Comparison of ENCODE assay signal across 27 mouse cellular contexts in genomic region chr9:14673109-14673508, GRCm38 (mm10). TPM values are rescaled to one million over a fixed set of nuclear protein-coding genes. Genes with fewer than 3 reads are reported as not detected.
A peak's percentile ranks its signal among the peaks of the same experiment; 100 is the strongest.
DNase-seq lines count a peak whose midpoint lies in the region; ATAC-seq lines count a peak whose summit lies in the region.
"Had no signal": no experiment of that assay in that cellular context is flagged by ENCODE, and none has a peak within 500 bp of the region (broad histone marks: within the 10 kb centered on the region; RNA-seq: fewer than 3 reads in every experiment).

No protein-coding gene starts in this region.

- no peak overlapping the region for H3K4me2 ChIP-seq in embryonic facial prominence, embryonic 15.5 days (replicated peaks)
- H3K4me2 ChIP-seq in limb, embryonic 12.5 days, result no peak overlapping the region
- H3K4me2 ChIP-seq in hindbrain, embryonic 14.5 days (replicated peaks), result no peak overlapping the region
- H3K4me2 ChIP-seq in heart, embryonic 11.5 days, result no peak overlapping the region
- H3K4me2 ChIP-seq: hindbrain, embryonic 15.5 days; stomach, embryonic 15.5 days had no signal

- no peak overlapping the region for H3K9ac ChIP-seq in embryonic facial prominence, embryonic 15.5 days
- no peak overlapping the region for H3K9ac ChIP-seq in limb, embryonic 12.5 days (replicated peaks)
- no peak overlapping the region for H3K9ac ChIP-seq in hindbrain, embryonic 14.5 days
- no peak overlapping the region for H3K9ac ChIP-seq in heart, embryonic 11.5 days (ENCODE audit: low read depth, low read length)
- H3K9ac ChIP-seq: forebrain, postnatal 0 days; hindbrain, embryonic 15.5 days; liver, embryonic 14.5 days; stomach, embryonic 15.5 days had no signal

- no peaks in the 10 kb centered on the region for H3K9me3 ChIP-seq in embryonic facial prominence, embryonic 10.5 days
- no peaks in the 10 kb centered on the region for H3K9me3 ChIP-seq in embryonic facial prominence, embryonic 15.5 days (replicated peaks)
- H3K9me3 ChIP-seq in limb, embryonic 12.5 days, result no peaks in the 10 kb centered on the region
- H3K9me3 ChIP-seq in hindbrain, embryonic 14.5 days (ENCODE audit: control insufficient read depth, low read length), result no peaks in the 10 kb centered on the region
- H3K9me3 ChIP-seq in heart, embryonic 11.5 days (replicated peaks; ENCODE audit: control insufficient read depth, low read length), result no peaks in the 10 kb centered on the region; the same call in 1 of the 2 replicates
- H3K9me3 ChIP-seq: hindbrain, embryonic 15.5 days; stomach, embryonic 15.5 days had no signal

- H3K27ac ChIP-seq in embryonic facial prominence, embryonic 10.5 days (replicated peaks), result peak overlapping the region; percentile 72
- H3K27ac ChIP-seq in embryonic facial prominence, embryonic 15.5 days (replicated peaks), result peak overlapping the region; percentile 66
- peak overlapping the region; percentile 68 for H3K27ac ChIP-seq in limb, embryonic 12.5 days
- H3K27ac ChIP-seq in hindbrain, embryonic 14.5 days, result no peak overlapping the region
- H3K27ac ChIP-seq in heart, embryonic 11.5 days (ENCODE audit: low read depth, low read length), result no peak overlapping the region
- H3K27ac ChIP-seq: hindbrain, embryonic 15.5 days; kidney, postnatal 0 days; liver, embryonic 14.5 days; macrophage; stomach, embryonic 15.5 days had no signal

- H3K36me3 ChIP-seq in embryonic facial prominence, embryonic 10.5 days (replicated peaks), result no peaks in the 10 kb centered on the region
- no peaks in the 10 kb centered on the region for H3K36me3 ChIP-seq in embryonic facial prominence, embryonic 15.5 days
- H3K36me3 ChIP-seq in limb, embryonic 12.5 days, result no peaks in the 10 kb centered on the region
- no peaks in the 10 kb centered on the region for H3K36me3 ChIP-seq in hindbrain, embryonic 14.5 days (replicated peaks; ENCODE audit: control insufficient read depth, insufficient read depth)
- H3K36me3 ChIP-seq in heart, embryonic 11.5 days (ENCODE audit: control insufficient read depth, insufficient read depth, low read length), result no peaks in the 10 kb centered on the region
- H3K36me3 ChIP-seq: hindbrain, embryonic 15.5 days; stomach, embryonic 15.5 days had no signal

- H3K4me3 ChIP-seq in embryonic facial prominence, embryonic 10.5 days, result no peak overlapping the region
- no peak overlapping the region for H3K4me3 ChIP-seq in embryonic facial prominence, embryonic 15.5 days (replicated peaks)
- no peak overlapping the region for H3K4me3 ChIP-seq in limb, embryonic 12.5 days (replicated peaks)
- no peak overlapping the region for H3K4me3 ChIP-seq in hindbrain, embryonic 14.5 days (replicated peaks; ENCODE audit: low read length)
- H3K4me3 ChIP-seq in heart, embryonic 11.5 days (ENCODE audit: low read depth, low read length), result no peak overlapping the region
- H3K4me3 ChIP-seq: hindbrain, embryonic 15.5 days; stomach, embryonic 15.5 days had no signal

- peak; percentile 65 for DNase-seq in embryo, embryonic 10.5 days (ENCODE audit: low spot score)
- DNase-seq in embryonic facial prominence, embryonic 10.5 days (ENCODE audit: low spot score), result peak; percentile 56
- DNase-seq in frontal cortex, postnatal 25 days (ENCODE audit: low spot score in 2 of 2), result no peak
- no peak for DNase-seq in hindbrain, embryonic 14.5 days (ENCODE audit: low spot score)
- DNase-seq: adrenal gland, postnatal 25 days; cerebellum, adult 18-20 months; cerebellum, postnatal 10 days; forebrain, postnatal 0 days; gastrocnemius, postnatal 14 days; heart, postnatal 36 days; kidney, adult 2 months; layer of hippocampus, adult 9-11 months; liver; lung, adult 2 months; lung, postnatal 10 days; midbrain, embryonic 14.5 days; right cerebral cortex, postnatal 25 days; thymus, postnatal 14 days had no signal

- peaks cover 42% of the 10 kb centered on the region for H3K4me1 ChIP-seq in embryonic facial prominence, embryonic 10.5 days
- peaks cover 33% of the 10 kb centered on the region for H3K4me1 ChIP-seq in embryonic facial prominence, embryonic 15.5 days
- H3K4me1 ChIP-seq in limb, embryonic 12.5 days (replicated peaks), result peaks cover 9% of the 10 kb centered on the region
- H3K4me1 ChIP-seq in hindbrain, embryonic 14.5 days (replicated peaks; ENCODE audit: control insufficient read depth, insufficient read depth, low read length), result no peaks in the 10 kb centered on the region
- peaks cover 25% of the 10 kb centered on the region for H3K4me1 ChIP-seq in heart, embryonic 11.5 days (ENCODE audit: control insufficient read depth, insufficient read depth, low read length)
- H3K4me1 ChIP-seq: hindbrain, embryonic 15.5 days; stomach, embryonic 15.5 days had no signal

- no peaks in the 10 kb centered on the region for H3K27me3 ChIP-seq in embryonic facial prominence, embryonic 10.5 days (replicated peaks; ENCODE audit: low read depth, poor library complexity, severe bottlenecking)
- no peaks in the 10 kb centered on the region for H3K27me3 ChIP-seq in embryonic facial prominence, embryonic 15.5 days
- no peaks in the 10 kb centered on the region for H3K27me3 ChIP-seq in limb, embryonic 12.5 days
- H3K27me3 ChIP-seq in hindbrain, embryonic 14.5 days (ENCODE audit: control insufficient read depth, insufficient read depth, low read length), result no peaks in the 10 kb centered on the region
- no peaks in the 10 kb centered on the region for H3K27me3 ChIP-seq in heart, embryonic 11.5 days (ENCODE audit: control insufficient read depth, insufficient read depth, low read length)
- H3K27me3 ChIP-seq: hindbrain, embryonic 15.5 days; stomach, embryonic 15.5 days had no signal

- 56% methylated on average over 4 of the region's 4 CpGs for WGBS in embryonic facial prominence, embryonic 10.5 days
- 37% methylated on average over 4 of the region's 4 CpGs for WGBS in embryonic facial prominence, embryonic 15.5 days
- whole genome bisulfite sequencing in limb, embryonic 12.5 days, result 20% methylated on average over 4 of the region's 4 CpGs
- 91% methylated on average over 4 of the region's 4 CpGs for WGBS in hindbrain, embryonic 14.5 days
- 79% methylated on average over 4 of the region's 4 CpGs for WGBS in heart, embryonic 11.5 days (ENCODE audit: insufficient replicate concordance)

- ATAC-seq in embryonic facial prominence, embryonic 15.5 days (ENCODE audit: insufficient number of reproducible peaks, low FRiP score, low TSS enrichment, low read depth), result peak; percentile 41; the same call in 1 of the 2 replicates
- 0 out of 2 replicates have a peak, but pooled peaks have one; percentile 44 for ATAC-seq in limb, embryonic 12.5 days (ENCODE audit: insufficient number of reproducible peaks, insufficient read depth, low FRiP score, low TSS enrichment, low read depth)
- no peak for ATAC-seq in hindbrain, embryonic 14.5 days (ENCODE audit: low FRiP score)
- no peak for ATAC-seq in heart, embryonic 11.5 days (replicated peaks; ENCODE audit: insufficient number of reproducible peaks, low FRiP score, low TSS enrichment)
- ATAC-seq: CD4-positive, CD25-positive, alpha-beta regulatory T cell, adult 4 months; forebrain, postnatal 0 days had no signal

RNA-seq across cellular contexts. Expression of gene Amotl1, which starts 28.3 kb away (rescaled TPM):
- polyA plus RNA-seq in embryonic facial prominence, embryonic 10.5 days (2016; fragmentation: Nextera tagmentation; extraction: Ambion mirVana), result 23.1 and 27.4 TPM in 2 replicates
- 34.2 and 38.9 TPM in 2 replicates for polyA plus RNA-seq in embryonic facial prominence, embryonic 15.5 days (2015; fragmentation: Nextera tagmentation; extraction: Ambion mirVana)
- polyA plus RNA-seq in limb, embryonic 12.5 days (2016; fragmentation: Nextera tagmentation; extraction: Ambion mirVana), result 33.3 and 34.8 TPM in 2 replicates
- 10.1 and 10.3 TPM in 2 replicates for polyA plus RNA-seq in hindbrain, embryonic 14.5 days (2014; fragmentation: Nextera tagmentation; extraction: Ambion mirVana)
- polyA plus RNA-seq in heart, embryonic 11.5 days (2014; fragmentation: Nextera tagmentation; extraction: Ambion mirVana), result 21.3 and 23.8 TPM in 2 replicates

Comparison
In these comparisons a context has a peak if more than half of its experiments do, and no peak if none do; other contexts are left out.
1. DNase-seq: peak in embryo, embryonic 10.5 days (single experiment) and embryonic facial prominence, embryonic 10.5 days (single experiment); none in frontal cortex, postnatal 25 days (0 of 2) and hindbrain, embryonic 14.5 days (single experiment).
2. H3K27ac ChIP-seq: peak in embryonic facial prominence, embryonic 10.5 days (single experiment), embryonic facial prominence, embryonic 15.5 days (single experiment) and limb, embryonic 12.5 days (single experiment); none in hindbrain, embryonic 14.5 days (single experiment) and heart, embryonic 11.5 days (single experiment).
3. ATAC-seq: peak in embryonic facial prominence, embryonic 15.5 days (single experiment) and limb, embryonic 12.5 days (single experiment); none in hindbrain, embryonic 14.5 days (single experiment) and heart, embryonic 11.5 days (single experiment).